Mouse (Mus musculus): ENCODE data around the gene Dynlt1b.
"Not testable (repeated sequence)": the region's sequence is repeated elsewhere in the genome, so short reads cannot be mapped to it uniquely, and the experiment has no call there.

Gene Dynlt1b

GRCm38 (mm10) chr17:6429945-6430344 lies at the start of gene Dynlt1b:
TSS of gene Dynlt1b (plus strand) at chr17:6430112.
- DNase-seq (ENCODE audit: low spot score in 2 of 2) = peak; percentile 100

GRCm38 (mm10) chr17:6380182-6380841 lies 49.6 kb upstream of the Dynlt1b start:
- not testable (repeated sequence) for DNase-seq (ENCODE audit: low spot score in 2 of 2)

- not testable (repeated sequence) for DNase-seq (ENCODE audit: low spot score in 2 of 2)
Observed at GRCm38 (mm10) chr17:6381071-6381682, 48.7 kb upstream of the Dynlt1b start.

GRCm38 (mm10) chr17:6386927-6387326 lies 43.0 kb upstream of the Dynlt1b start:
- DNase-seq (ENCODE audit: low spot score in 2 of 2) = not testable (repeated sequence)

- not testable (repeated sequence) for DNase-seq (ENCODE audit: low spot score in 2 of 2)
Observed at GRCm38 (mm10) chr17:6387380-6387911, 42.5 kb upstream of the Dynlt1b start.

- DNase-seq (ENCODE audit: low spot score in 2 of 2) = not testable (repeated sequence)
Observed at GRCm38 (mm10) chr17:6389463-6389862, 40.4 kb upstream of the Dynlt1b start.

- DNase-seq (ENCODE audit: low spot score in 2 of 2) = not testable (repeated sequence)
Observed at GRCm38 (mm10) chr17:6390731-6391130, 39.2 kb upstream of the Dynlt1b start.

- not testable (repeated sequence) for DNase-seq (ENCODE audit: low spot score in 2 of 2)
Observed at GRCm38 (mm10) chr17:6391736-6392135, 38.2 kb upstream of the Dynlt1b start.

- not testable (repeated sequence) for DNase-seq (ENCODE audit: low spot score in 2 of 2)
Observed at GRCm38 (mm10) chr17:6392473-6393340, 37.2 kb upstream of the Dynlt1b start.

GRCm38 (mm10) chr17:6398079-6398478 lies 31.8 kb upstream of the Dynlt1b start:
- not testable (repeated sequence) for DNase-seq (ENCODE audit: low spot score in 2 of 2)

- DNase-seq (ENCODE audit: low spot score in 2 of 2) = not testable (repeated sequence)
Observed at GRCm38 (mm10) chr17:6398816-6399215, 31.1 kb upstream of the Dynlt1b start.

GRCm38 (mm10) chr17:6399281-6400096 lies 30.4 kb upstream of the Dynlt1b start:
- not testable (repeated sequence) for DNase-seq (ENCODE audit: low spot score in 2 of 2)

- DNase-seq (ENCODE audit: low spot score in 2 of 2) = not testable (repeated sequence)
Observed at GRCm38 (mm10) chr17:6400097-6400489, 29.8 kb upstream of the Dynlt1b start.

- DNase-seq (ENCODE audit: low spot score in 2 of 2) = not testable (repeated sequence)
Observed at GRCm38 (mm10) chr17:6404493-6404892, 25.4 kb upstream of the Dynlt1b start.

- DNase-seq (ENCODE audit: low spot score in 2 of 2) = not testable (repeated sequence)
Observed at GRCm38 (mm10) chr17:6406972-6407371, 22.9 kb upstream of the Dynlt1b start.

- not testable (repeated sequence) for DNase-seq (ENCODE audit: low spot score in 2 of 2)
Observed at GRCm38 (mm10) chr17:6410713-6411213, 19.1 kb upstream of the Dynlt1b start.

- DNase-seq (ENCODE audit: low spot score in 2 of 2) = not testable (repeated sequence)
Observed at GRCm38 (mm10) chr17:6417118-6417517, 12.8 kb upstream of the Dynlt1b start.

- not testable (repeated sequence) for DNase-seq (ENCODE audit: low spot score in 2 of 2)
Observed at GRCm38 (mm10) chr17:6420557-6420956, 9.4 kb upstream of the Dynlt1b start.

GRCm38 (mm10) chr17:6421547-6422326 lies 8.2 kb upstream of the Dynlt1b start:
- not testable (repeated sequence) for DNase-seq (ENCODE audit: low spot score in 2 of 2)

- not testable (repeated sequence) for DNase-seq (ENCODE audit: low spot score in 2 of 2)
Observed at GRCm38 (mm10) chr17:6422370-6422769, 7.5 kb upstream of the Dynlt1b start.

All from frontal cortex, postnatal 25 days (tissue).